Mouse (Mus musculus) thymus, adult 18-20 months (tissue): ENCODE results near the gene Tbc1d9.

Experiments
- DNase-seq, 2 experiments: peaks; one replicate each; pipeline ENCODE4 v3.0.0; 2022; ENCODE audit warnings: mixed read lengths in 2 of 2

Tbc1d9 gene

GRCm38 (mm10) chr8:83181851-83182482, 16.8 kb downstream of the Tbc1d9 start:
- DNase-seq = no peak

DNA sequence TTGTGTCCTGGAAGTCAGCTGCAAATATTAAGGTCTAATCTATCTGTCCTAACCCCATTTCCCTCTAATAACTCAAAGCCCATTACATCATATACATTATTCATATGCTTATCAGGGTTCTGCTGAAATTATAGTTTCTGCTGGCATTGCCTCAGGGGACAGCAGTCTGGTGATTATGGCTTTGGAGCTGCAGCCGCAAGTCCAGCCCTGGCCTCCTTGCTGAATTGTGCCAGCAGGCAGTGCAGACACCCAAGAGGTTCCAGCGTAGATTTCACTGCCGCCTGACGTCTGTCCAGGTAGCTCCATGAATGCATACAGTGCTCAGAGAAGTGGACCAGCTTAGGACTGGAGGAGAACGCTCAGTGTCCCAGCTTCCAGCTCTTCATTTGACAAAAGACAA, 17.6 kb downstream of the Tbc1d9 start:
- DNase-seq = no peak

- DNase-seq = no peak
Measured at GRCm38 (mm10) chr8:83186376-83186775, 21.2 kb downstream of the Tbc1d9 start.

- no peak for DNase-seq
Measured at GRCm38 (mm10) chr8:83187363-83187962, 22.3 kb downstream of the Tbc1d9 start.

DNA sequence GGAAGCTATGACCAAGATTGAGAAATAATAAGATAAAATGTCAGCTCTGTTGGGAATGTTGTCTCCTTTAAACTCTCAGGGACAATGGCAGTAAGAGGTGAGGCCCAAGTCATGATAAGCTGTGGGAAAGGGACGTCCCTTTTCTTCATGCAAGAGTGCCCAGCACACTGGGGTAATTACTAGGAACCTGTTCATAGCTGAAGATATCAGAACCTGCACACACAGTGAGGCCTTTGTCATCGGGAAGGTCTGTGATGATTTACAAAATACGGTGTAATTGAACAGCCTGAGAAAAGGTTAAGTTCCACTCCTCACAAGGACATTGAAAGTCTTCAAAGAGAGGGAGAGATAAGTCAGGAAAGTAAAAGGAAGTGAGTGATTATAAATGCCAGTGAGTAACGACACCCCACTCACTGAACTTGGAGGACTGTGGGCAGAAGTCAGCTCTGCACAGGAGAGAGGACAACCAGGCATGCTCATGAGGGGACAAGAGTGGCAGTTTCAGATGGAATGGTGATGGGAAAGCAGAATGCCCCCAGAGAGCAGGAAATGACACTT, 24.5 kb downstream of the Tbc1d9 start:
- no peak for DNase-seq

GRCm38 (mm10) chr8:83196088-83196487, 30.9 kb downstream of the Tbc1d9 start:
- no peak for DNase-seq

DNA sequence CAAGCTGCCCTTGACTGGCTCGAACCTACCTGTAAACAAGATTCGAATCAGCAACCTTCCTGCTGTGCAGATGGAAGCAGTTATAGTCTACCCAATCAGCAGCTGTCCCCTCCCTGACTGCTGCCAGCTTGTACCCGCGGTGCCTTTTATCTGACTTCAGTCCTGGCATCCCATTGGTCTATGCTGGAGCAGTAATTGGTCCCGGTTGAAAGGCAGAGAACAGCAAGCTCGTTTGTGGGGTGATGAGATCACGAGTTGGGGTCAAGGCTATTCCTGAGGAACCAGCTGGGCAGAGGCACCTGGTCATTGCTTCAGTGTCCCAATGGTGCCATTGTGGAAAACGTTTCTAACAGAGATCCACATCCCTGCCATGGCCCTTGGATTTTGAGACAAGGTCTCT, 34.6 kb downstream of the Tbc1d9 start:
- DNase-seq = no peak

DNA sequence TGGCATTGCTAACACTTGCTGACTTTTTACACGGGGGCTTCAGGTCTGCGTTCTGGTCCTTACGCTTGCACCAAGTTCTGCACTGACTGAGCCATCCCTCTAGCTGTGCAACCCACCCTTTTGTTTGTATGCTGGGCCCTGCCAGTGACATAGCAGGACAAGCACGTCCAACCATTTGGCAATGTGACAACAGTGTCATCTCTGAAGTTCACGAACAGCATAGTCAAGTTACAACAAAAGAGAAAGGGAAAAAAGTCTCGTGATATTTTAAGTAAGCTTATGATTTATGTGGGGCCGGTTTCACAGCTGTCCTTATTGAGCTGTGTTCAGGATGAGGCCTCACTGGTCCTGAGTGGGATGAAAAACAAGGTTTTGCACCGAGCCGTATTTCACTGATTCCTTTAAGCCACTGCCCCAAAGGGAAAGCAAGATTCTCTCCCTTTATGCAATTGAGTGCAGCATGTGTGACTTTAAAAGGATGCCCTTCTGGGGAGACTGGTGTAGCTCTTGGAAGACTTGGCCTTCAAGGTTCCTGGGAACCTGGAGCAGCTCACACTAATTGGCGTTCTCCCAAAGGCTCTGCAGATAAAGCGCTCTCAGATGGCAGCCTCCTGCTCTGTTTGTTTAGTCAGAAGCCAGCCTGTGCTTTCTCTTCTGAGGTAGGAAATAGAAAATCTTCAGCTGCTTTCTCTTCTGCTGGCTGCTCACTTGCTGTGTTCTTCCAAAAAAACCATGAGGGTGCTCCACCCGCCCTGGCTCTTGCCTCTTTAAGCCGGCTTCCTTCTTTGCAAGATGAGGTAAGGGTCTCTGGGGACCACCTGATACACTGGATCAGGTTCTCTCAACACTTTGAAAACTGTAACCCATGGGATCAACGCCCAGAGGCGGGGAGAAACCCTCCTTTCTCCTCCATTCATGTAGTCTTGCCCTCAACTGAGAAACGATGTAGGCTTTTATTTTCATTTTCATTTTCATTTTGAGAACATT, 35.3 kb downstream of the Tbc1d9 start:
- DNase-seq = no peak

DNA sequence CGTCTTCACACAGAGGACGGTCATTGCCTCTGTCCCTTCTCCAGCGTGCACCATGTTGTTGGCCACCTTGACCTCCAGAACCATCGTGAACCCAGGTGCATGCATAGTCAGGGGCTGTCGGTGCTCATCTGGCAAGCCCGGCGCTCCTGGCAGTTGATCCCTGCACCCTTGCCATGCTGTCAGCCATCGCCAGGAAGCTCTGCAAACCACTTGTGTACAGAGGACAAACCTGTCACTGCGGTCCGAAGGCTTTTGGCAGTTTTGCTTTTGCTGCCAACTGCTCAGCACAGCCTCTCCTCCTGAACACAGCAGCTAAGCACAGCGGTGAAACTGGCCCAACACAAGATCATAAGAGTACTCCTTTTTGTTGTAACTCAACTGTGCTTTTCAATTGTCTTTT, 37.8 kb downstream of the Tbc1d9 start:
- DNase-seq = no peak

GRCm38 (mm10) chr8:83205907-83206306, 40.8 kb downstream of the Tbc1d9 start:
- DNase-seq = no peak

GRCm38 (mm10) chr8:83209581-83209980, 44.4 kb downstream of the Tbc1d9 start:
- no peak for DNase-seq

DNA sequence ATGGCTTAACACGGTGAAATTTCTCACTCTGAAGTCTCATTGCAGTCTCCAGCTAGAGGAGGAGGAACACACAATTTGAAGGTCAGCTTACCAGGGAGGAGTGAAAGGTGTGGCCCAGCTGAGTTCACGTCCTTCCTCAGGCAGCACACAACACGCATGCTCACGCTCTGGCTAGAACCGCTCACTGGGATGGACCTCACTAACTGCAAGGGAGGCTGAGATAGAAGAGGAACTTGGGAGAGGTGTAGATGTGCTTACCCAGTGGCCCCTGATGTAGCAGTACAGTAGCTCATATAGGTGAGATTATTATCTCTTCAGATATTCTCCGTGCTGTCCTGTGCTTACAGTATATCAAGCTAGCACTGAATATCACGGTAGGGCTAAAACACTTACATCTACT, 45.5 kb downstream of the Tbc1d9 start:
- DNase-seq = no peak

GRCm38 (mm10) chr8:83215065-83215464, 49.9 kb downstream of the Tbc1d9 start:
- no peak for DNase-seq

- no peak for DNase-seq
Measured at GRCm38 (mm10) chr8:83216520-83216919, 51.4 kb downstream of the Tbc1d9 start.

- no peak for DNase-seq
Measured at GRCm38 (mm10) chr8:83217196-83217595, 52.0 kb downstream of the Tbc1d9 start.

DNA sequence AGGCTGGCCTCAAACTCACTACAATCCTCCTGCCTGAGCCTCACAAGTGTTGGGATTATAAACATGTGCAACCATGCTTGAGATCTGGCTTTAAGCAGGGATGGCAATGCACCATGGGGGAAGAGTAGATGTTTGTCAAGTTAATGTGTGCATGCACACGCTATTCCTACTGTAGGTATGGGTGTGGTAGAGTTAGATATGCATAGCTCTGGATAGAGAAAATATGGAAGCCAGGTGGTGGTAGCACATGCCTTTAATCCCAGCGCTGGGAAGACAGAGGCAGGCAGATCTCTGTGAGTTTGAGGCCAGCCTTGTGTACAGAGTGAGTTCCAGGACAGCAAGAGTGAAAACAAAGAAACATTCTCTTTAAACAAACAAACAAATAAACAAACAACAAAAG, 52.7 kb downstream of the Tbc1d9 start:
- DNase-seq = no peak

GRCm38 (mm10) chr8:83219392-83219791, 54.2 kb downstream of the Tbc1d9 start:
- DNase-seq = no peak

DNA sequence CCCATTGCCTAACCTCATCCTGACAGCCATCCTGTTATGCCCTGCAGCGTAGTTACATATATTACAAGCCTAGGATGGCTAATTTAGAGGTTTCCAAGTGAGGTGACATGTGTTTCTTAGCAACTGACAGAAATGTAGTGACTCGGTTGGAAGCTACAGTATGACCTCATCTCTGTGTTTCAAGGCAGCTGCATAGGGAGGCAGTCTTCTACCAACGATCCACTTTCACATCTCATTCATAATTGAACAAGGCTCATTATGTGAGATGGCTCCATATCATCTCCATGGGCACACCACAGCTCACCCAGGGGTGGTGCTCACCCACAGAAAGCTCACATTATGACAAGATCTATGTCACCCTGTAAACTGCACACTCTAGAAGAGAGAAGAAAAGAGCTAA, 55.6 kb downstream of the Tbc1d9 start:
- DNase-seq = no peak

- DNase-seq = no peak
Measured at GRCm38 (mm10) chr8:83224754-83225416, 59.7 kb downstream of the Tbc1d9 start.

DNA sequence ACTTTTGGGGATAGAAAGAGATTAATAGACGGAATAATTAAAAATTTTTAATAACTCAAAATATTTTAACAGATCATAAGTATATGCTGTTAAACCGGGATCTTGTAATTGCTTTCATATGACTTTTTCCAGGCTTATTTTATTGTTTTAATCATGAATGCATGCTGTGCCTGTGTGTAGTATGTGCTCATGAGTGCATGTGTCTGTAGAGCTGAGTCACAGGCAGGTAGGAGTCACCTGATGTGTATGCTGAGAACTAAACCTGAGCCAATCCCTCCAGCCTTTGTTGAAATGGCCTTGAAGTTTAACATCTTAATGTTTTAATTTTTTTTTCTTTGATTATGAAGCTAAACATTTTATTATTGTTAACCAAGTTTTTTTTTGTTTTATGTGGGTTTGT, 60.4 kb downstream of the Tbc1d9 start:
- DNase-seq = no peak

DNA sequence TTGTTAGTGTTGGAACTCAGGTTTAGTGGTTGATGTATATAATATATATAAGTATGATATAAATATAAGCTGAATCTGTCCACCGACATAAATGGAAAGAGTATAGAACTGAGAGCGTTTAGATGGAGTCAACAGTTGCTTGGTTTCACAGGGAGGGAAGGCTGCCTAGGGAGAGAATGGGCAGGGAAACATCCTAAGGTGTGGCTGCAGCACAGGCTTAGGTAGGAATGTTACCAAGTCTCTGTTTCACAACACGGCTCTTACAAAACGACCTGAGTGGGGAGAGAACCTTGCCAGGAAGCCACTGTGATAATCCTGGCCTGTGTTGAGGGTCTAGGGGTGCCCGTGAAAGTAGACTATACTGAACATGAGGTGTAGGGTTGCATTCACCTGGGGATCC, 62.2 kb downstream of the Tbc1d9 start:
- no peak for DNase-seq

GRCm38 (mm10) chr8:83233099-83233498, 67.9 kb downstream of the Tbc1d9 start:
- DNase-seq = no peak

GRCm38 (mm10) chr8:83239341-83239740, 74.2 kb downstream of the Tbc1d9 start:
- DNase-seq = no peak
